Mouse (Mus musculus) CH12.LX (cell line): ENCODE data around the gene Synj2. TPM values are rescaled to one million over a fixed set of nuclear protein-coding genes. Genes with fewer than 3 reads are reported as not detected.

Experiments
- DNase-seq: peaks from one replicate; pipeline ENCODE4 v3.0.0-alpha.2; 2013; ENCODE audit errors: extremely low read depth
- H3K27ac ChIP-seq: 2 replicates; pipeline ENCODE4 v1.5.1; 2012; ENCODE audit warnings: low read depth, mild to moderate bottlenecking, control low read depth, moderate library complexity; ENCODE audit not compliant: insufficient read depth
- H3K27me3 ChIP-seq: replicated peaks from 2 replicates; pipeline ENCODE3; 2012; ENCODE audit warnings: inconsistent platforms
- H3K36me3 ChIP-seq, 2 experiments: replicated peaks in 1 of 2; 2 replicates each; pipeline versions ENCODE3 to v1.6.1; 2012; ENCODE audit warnings: inconsistent platforms in 1 of 2, low read length in 1 of 2, mild to moderate bottlenecking in 1 of 2, mixed read lengths in 1 of 2, moderate library complexity in 1 of 2; ENCODE audit not compliant: control insufficient read depth in 1 of 2, insufficient read depth in 1 of 2
- H3K4me1 ChIP-seq, 2 experiments: 2 replicates each; pipeline ENCODE4 v1.6.1; 2012; ENCODE audit warnings: inconsistent platforms in 1 of 2, moderate library complexity in 1 of 2; ENCODE audit not compliant: insufficient read depth in 2 of 2, control insufficient read depth in 1 of 2
- H3K4me2 ChIP-seq: 2 replicates; pipeline ENCODE4 v1.6.1; 2012; ENCODE audit warnings: low read depth, mild to moderate bottlenecking, control low read depth; ENCODE audit not compliant: poor library complexity, insufficient read depth, severe bottlenecking
- H3K4me3 ChIP-seq, 3 experiments: fragments of 150-350 bp in 1 of 3; sonication (generic) in 1 of 3; replicated peaks in 1 of 3; 2 replicates each; pipeline versions ENCODE3 to v1.5.1; 2011 to 2012; ENCODE audit warnings: low read depth in 2 of 3, low read length in 2 of 3, mild to moderate bottlenecking in 2 of 3, moderate library complexity in 2 of 3, control low read depth in 1 of 3, improper control_type of control experiment in 1 of 3, inconsistent platforms in 1 of 3, mixed read lengths in 1 of 3; ENCODE audit not compliant: poor library complexity in 1 of 3
- H3K79me2 ChIP-seq: replicated peaks from 2 replicates; pipeline ENCODE4 v1.6.1; 2012; ENCODE audit warnings: mild to moderate bottlenecking, moderate library complexity; ENCODE audit not compliant: control insufficient read depth, poor library complexity, insufficient read depth, severe bottlenecking; ENCODE audit errors: extremely low read depth
- H3K9ac ChIP-seq: 2 replicates; pipeline ENCODE4 v1.6.1; 2012; ENCODE audit warnings: low read depth, mild to moderate bottlenecking, control low read depth, moderate library complexity; ENCODE audit not compliant: insufficient read depth
- H3K9me3 ChIP-seq: replicated peaks from 2 replicates; pipeline ENCODE3; 2012; ENCODE audit warnings: low read length, inconsistent platforms, mixed read lengths
- CHD2 ChIP-seq: IDR thresholded peaks from 2 replicates; pipeline ENCODE4 v1.6.1; 2011; ENCODE audit warnings: low read length, improper control_type of control experiment
- CTCF ChIP-seq, 2 experiments: IDR thresholded peaks in 1 of 2; conservative IDR thresholded peaks in 1 of 2; 2 replicates each; pipeline ENCODE4 v1.5.1; 2011 to 2012; ENCODE audit warnings: low read depth in 2 of 2, low read length in 2 of 2, improper control_type of control experiment in 1 of 2, inconsistent platforms in 1 of 2, mild to moderate bottlenecking in 1 of 2, moderate library complexity in 1 of 2
- ELF1 ChIP-seq: IDR thresholded peaks from 2 replicates; pipeline ENCODE4 v1.6.1; 2014; ENCODE audit warnings: low read depth, mild to moderate bottlenecking, inconsistent platforms, low read length, improper control_type of control experiment
- GABPA ChIP-seq: IDR thresholded peaks from 2 replicates; pipeline ENCODE4 v1.6.1; 2012; ENCODE audit warnings: low read depth, low read length, improper control_type of control experiment, inconsistent platforms; ENCODE audit not compliant: insufficient replicate concordance
- HCFC1 ChIP-seq: IDR thresholded peaks from 2 replicates; pipeline ENCODE4 v1.6.1; 2012; ENCODE audit warnings: low read depth, mild to moderate bottlenecking, inconsistent platforms, low read length, improper control_type of control experiment
- IRF4 ChIP-seq: IDR thresholded peaks from 2 replicates; pipeline ENCODE4 v1.6.1; 2014; ENCODE audit warnings: low read depth, mild to moderate bottlenecking, inconsistent platforms, low read length, improper control_type of control experiment
- MEF2A ChIP-seq: IDR thresholded peaks from 2 replicates; pipeline ENCODE4 v1.6.1; 2014; ENCODE audit warnings: low read depth, mild to moderate bottlenecking, inconsistent platforms, low read length, improper control_type of control experiment, borderline replicate concordance
- MXI1 ChIP-seq: IDR thresholded peaks from 2 replicates; pipeline ENCODE4 v1.6.1; 2011; ENCODE audit warnings: mild to moderate bottlenecking, low read depth, low read length, improper control_type of control experiment
- MYC ChIP-seq: IDR thresholded peaks from 2 replicates; pipeline ENCODE4 v1.6.1; 2011; ENCODE audit warnings: low read depth, mild to moderate bottlenecking, improper control_type of control experiment, low read length
- NELFE ChIP-seq: IDR thresholded peaks from 2 replicates; pipeline ENCODE4 v1.6.1; 2011; ENCODE audit warnings: low read depth, low read length, improper control_type of control experiment
- PAX5 ChIP-seq: IDR thresholded peaks from 2 replicates; pipeline ENCODE4 v1.6.1; 2012; ENCODE audit warnings: low read length, inconsistent platforms, mixed read lengths
- POLR2A ChIP-seq: IDR thresholded peaks from 2 replicates; pipeline ENCODE4 v1.6.1; 2011; ENCODE audit warnings: low read depth, mild to moderate bottlenecking, improper control_type of control experiment, low read length
- POLR2AphosphoS2 ChIP-seq: IDR thresholded peaks from 2 replicates; pipeline ENCODE4 v1.6.1; 2011; ENCODE audit warnings: low read depth, low read length, improper control_type of control experiment
- RAD21 ChIP-seq: IDR thresholded peaks from 2 replicates; pipeline ENCODE4 v1.6.1; 2011; ENCODE audit warnings: low read depth, mild to moderate bottlenecking, low read length, improper control_type of control experiment, moderate library complexity
- RCOR1 ChIP-seq: conservative IDR thresholded peaks from 2 replicates; pipeline ENCODE4 v1.6.1; 2012; ENCODE audit warnings: low read depth, mild to moderate bottlenecking, inconsistent platforms, low read length, improper control_type of control experiment
- SMC3 ChIP-seq: IDR thresholded peaks from 2 replicates; pipeline ENCODE4 v1.6.1; 2011; ENCODE audit warnings: low read depth, low read length, improper control_type of control experiment
- TBP ChIP-seq: conservative IDR thresholded peaks from 2 replicates; pipeline ENCODE4 v1.6.1; 2011; ENCODE audit warnings: low read depth, low read length, improper control_type of control experiment
- UBTF ChIP-seq: IDR thresholded peaks from 2 replicates; pipeline ENCODE4 v1.6.1; 2012; ENCODE audit warnings: low read depth, mild to moderate bottlenecking, inconsistent platforms, low read length, improper control_type of control experiment, moderate library complexity
- USF2 ChIP-seq: conservative IDR thresholded peaks from 2 replicates; pipeline ENCODE4 v1.6.1; 2011; ENCODE audit warnings: low read depth, low read length, improper control_type of control experiment
- ZC3H11A ChIP-seq: IDR thresholded peaks from 2 replicates; pipeline ENCODE4 v1.6.1; 2012; ENCODE audit warnings: low read depth, mild to moderate bottlenecking, inconsistent platforms, low read length, improper control_type of control experiment
- ZKSCAN1 ChIP-seq: IDR thresholded peaks from 2 replicates; pipeline ENCODE4 v1.6.1; 2012; ENCODE audit warnings: low read depth, inconsistent platforms, low read length, improper control_type of control experiment, borderline replicate concordance
- ZNF384 ChIP-seq: IDR thresholded peaks from 2 replicates; pipeline ENCODE4 v1.6.1; 2012; ENCODE audit warnings: low read depth, low read length, improper control_type of control experiment, inconsistent platforms
- dilution Hi-C: fragments of 300-500 bp; cut with MboI; formaldehyde crosslinking; loops from 2 replicates; pipeline ENCODE4 v1.14.3; 2020; ENCODE audit warnings: low sequenced_read_pairs; ENCODE audit not compliant: extremely low pct_unique_long_range_greater_than_20kb, extremely low pct_ligation_motif_present
- in situ Hi-C: fragments of 300-500 bp; cut with MboI; formaldehyde crosslinking; loops from 3 replicates; pipeline ENCODE4 v1.14.3; 2019; ENCODE audit warnings: low sequenced_read_pairs, low pct_ligation_motif_present, low pct_unique_long_range_greater_than_20kb, mixed read lengths
- polyA plus RNA-seq: library from polyadenylated mRNA; unstranded; fragments of >175 nt; gene quantifications from 2 replicates; pipeline ENCODE4 v1.2.1, GENCODE M21; 2012; ENCODE audit warnings: low read depth; ENCODE audit not compliant: insufficient read length
- total RNA-seq, 2 experiments: library from RNA; depleted of rRNA; stranded (reverse); fragments of 300-350 nt in 1 of 2; fragments of >200 nt in 1 of 2; gene quantifications; 2 replicates each; pipeline ENCODE4 v1.2.3; 2012 to 2014

Synj2 gene
- total and polyA plus RNA-seq, 3 experiments = 5.3 to 10.9 (median 6.8) TPM

DNA sequence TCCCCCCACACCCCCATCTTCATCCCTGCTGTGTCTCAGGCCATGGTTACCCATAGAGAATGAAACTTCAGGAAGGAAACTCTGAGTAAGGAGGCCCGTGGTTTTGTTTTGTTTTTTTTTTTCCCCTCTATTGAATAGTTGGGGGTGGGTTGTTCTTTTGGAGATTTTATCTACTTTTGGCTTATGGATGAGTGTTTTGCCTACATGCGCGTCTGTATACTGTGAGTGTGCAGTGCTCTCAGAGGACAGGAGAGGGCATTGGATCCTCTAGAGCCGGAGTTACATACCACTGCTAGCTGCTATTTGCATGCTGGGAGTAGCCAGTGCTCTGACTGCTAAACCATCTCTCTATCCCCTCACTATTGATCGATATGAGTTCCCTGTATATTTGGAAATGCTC is 39.7 kb upstream of the Synj2 start:
- H3K27me3 ChIP-seq = no peaks in the 10 kb centered on the region
- H3K4me1 ChIP-seq = peaks cover 0 to 3% of the 10 kb centered on the region in 2 experiments; a peak in 1 of 4 replicates
- in situ Hi-C loops (loop anchor here (25.0 kb wide), 1 partner anchor 464 kb away; the partner anchor contains the start of gene Tmem242), dilution Hi-C loops (no loop called here)
- H3K4me2 ChIP-seq = no peak overlapping the region
- no peak overlapping the region for H3K4me3 ChIP-seq
- no peaks in the 10 kb centered on the region for H3K9me3 ChIP-seq
- H3K79me2 ChIP-seq = no peaks in the 10 kb centered on the region
- peak in 1 of 2 experiments; percentile 8; a peak in 1 of 4 replicates for TF ChIP-seq CTCF (conservative IDR thresholded peaks at IDR 0.05 in 1 of 2, IDR thresholded peaks at IDR 0.05 in 1 of 2; ENCODE audit: low read depth in 2 of 2, low read length in 2 of 2)
- no peak for TF ChIP-seq GABPA
- no peak overlapping the region for H3K27ac ChIP-seq
- H3K36me3 ChIP-seq = peaks cover 41 to 91% of the 10 kb centered on the region in 2 experiments
- DNase-seq = no peak
- no peak overlapping the region for H3K9ac ChIP-seq

DNA sequence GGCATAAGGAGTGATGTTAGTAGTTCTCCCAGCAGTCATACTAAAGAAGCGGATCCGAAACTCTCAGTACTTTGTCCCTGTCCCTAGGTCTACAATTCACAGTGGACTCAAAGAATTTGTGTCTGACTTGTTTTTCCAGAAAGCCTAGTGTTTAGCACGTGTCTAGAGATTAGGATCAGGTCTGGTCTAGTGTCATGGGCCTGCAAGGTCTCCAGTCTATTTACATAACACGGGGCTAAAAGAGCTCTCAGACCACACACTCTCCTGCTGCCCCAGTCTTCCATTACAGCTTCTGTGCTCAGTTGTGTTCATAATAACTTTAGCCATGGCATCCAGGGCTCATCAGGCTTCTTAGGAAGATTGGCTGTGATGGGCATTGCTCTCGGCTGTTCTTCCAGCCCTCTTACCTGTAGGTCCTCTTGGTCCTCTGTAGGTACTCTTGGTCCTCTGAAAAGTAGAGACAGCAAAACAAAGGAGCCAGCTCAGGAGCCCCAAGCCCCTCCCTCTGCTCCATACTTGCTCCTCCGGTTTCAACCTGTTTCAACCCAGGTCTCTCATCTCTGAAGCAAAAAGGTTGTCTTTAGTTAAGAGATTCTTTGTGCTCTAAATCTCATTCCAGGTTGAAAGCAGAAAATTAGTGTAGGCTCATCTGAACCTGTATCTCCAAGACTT is 37.3 kb upstream of the Synj2 start:
- peaks cover 42 to 94% of the 10 kb centered on the region in 2 experiments for H3K36me3 ChIP-seq

DNA sequence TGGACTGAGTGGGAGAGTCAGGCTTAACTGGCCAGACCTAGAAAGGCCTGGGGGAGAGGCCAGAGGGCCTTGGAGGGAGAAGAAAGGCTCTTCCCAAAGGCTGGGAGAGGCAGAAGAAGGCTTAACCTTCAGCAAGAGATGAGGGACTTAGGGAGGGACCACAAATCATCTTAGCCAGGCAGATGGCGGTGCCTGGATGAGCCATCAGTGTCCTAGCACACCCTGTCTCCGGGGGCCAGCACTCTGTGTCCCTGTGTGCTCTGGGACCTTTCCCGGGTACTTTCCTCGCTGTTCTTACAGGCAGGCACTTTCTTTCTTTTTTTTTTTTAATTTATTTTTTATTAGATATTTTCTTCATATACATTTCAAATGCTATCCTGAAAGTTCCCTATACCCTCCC is 31.4 kb upstream of the Synj2 start:
- Histone ChIP-seq H3K27ac (no peak overlapping the region), H3K9ac (no peak overlapping the region), H3K4me2 (no peak overlapping the region), H3K4me1 (peaks cover 2 to 4% of the 10 kb centered on the region in 2 experiments; a peak in 2 of 4 replicates), H3K79me2 (no peaks in the 10 kb centered on the region), H3K4me3 (no peak overlapping the region), H3K27me3 (no peaks in the 10 kb centered on the region), H3K36me3 (peaks cover 24 to 82% of the 10 kb centered on the region in 2 experiments), H3K9me3 (no peaks in the 10 kb centered on the region)
- dilution Hi-C loops (no loop called here), in situ Hi-C loops (loop anchor here (25.0 kb wide), 1 partner anchor 472 kb away; the partner anchor contains the start of gene Tmem242)
- no peak for TF ChIP-seq CTCF (conservative IDR thresholded peaks at IDR 0.05 in 1 of 2, IDR thresholded peaks at IDR 0.05 in 1 of 2; ENCODE audit: low read depth in 2 of 2, low read length in 2 of 2)
- TF ChIP-seq ELF1 = no peak
- TF ChIP-seq NELFE = no peak
- TF ChIP-seq ZKSCAN1 = no peak
- no peak for TF ChIP-seq MXI1
- no peak for TF ChIP-seq ZNF384
- TF ChIP-seq HCFC1 = no peak
- no peak for TF ChIP-seq USF2
- TF ChIP-seq ZC3H11A = no peak
- no peak for TF ChIP-seq MYC
- TF ChIP-seq SMC3 = no peak
- no peak for TF ChIP-seq IRF4
- DNase-seq = no peak

More for the DNA sequence above, 37.3 kb upstream of the Synj2 start:
- TF ChIP-seq RAD21 (no peak), TBP (no peak), ZC3H11A (no peak), UBTF (no peak), POLR2A (no peak), MYC (no peak), GABPA (no peak), ELF1 (no peak), HCFC1 (no peak), MEF2A (no peak), POLR2AphosphoS2 (no peak), RCOR1 (no peak), CHD2 (no peak), PAX5 (no peak), ZKSCAN1 (no peak)
- in situ Hi-C loops (loop anchor here (25.0 kb wide), 1 partner anchor 466 kb away; the partner anchor contains the start of gene Tmem242), dilution Hi-C loops (no loop called here)
- Histone ChIP-seq H3K4me1 (peaks cover 0 to 3% of the 10 kb centered on the region in 2 experiments; a peak in 1 of 4 replicates), H3K27me3 (no peaks in the 10 kb centered on the region), H3K4me3 (no peak overlapping the region), H3K9me3 (no peaks in the 10 kb centered on the region), H3K4me2 (no peak overlapping the region), H3K9ac (no peak overlapping the region), H3K79me2 (no peaks in the 10 kb centered on the region), H3K27ac (no peak overlapping the region)
- DNase-seq = no peak
